Comparison of ENCODE assay signal across 8 mouse cellular contexts in genomic region chr16:14371367-14371766, GRCm38 (mm10). TPM values are rescaled to one million over a fixed set of nuclear protein-coding genes. Genes with fewer than 3 reads are reported as not detected.
A peak's percentile ranks its signal among the peaks of the same experiment; 100 is the strongest.
DNase-seq lines count a peak whose midpoint lies in the region; ATAC-seq and TF ChIP-seq lines count a peak whose summit lies in the region.

No protein-coding gene starts in this region.

- H3K27me3 ChIP-seq in midbrain, postnatal 0 days (ENCODE audit: insufficient read depth, low read length) = no peaks in the 10 kb centered on the region
- H3K27me3 ChIP-seq in midbrain, embryonic 10.5 days (ENCODE audit: low read depth, poor library complexity, severe bottlenecking) = no peaks in the 10 kb centered on the region

- H3K36me3 ChIP-seq in midbrain, postnatal 0 days (ENCODE audit: insufficient read depth, low read length) = no peaks in the 10 kb centered on the region
- no peaks in the 10 kb centered on the region for H3K36me3 ChIP-seq in midbrain, embryonic 10.5 days

- peak; percentile 97 for ATAC-seq in frontal cortex, adult (ENCODE audit: low TSS enrichment)
- no peak for ATAC-seq in midbrain, postnatal 0 days (ENCODE audit: low FRiP score)

- WGBS in midbrain, postnatal 0 days = 87% methylated on average over 1 of the region's 1 CpGs
- WGBS in midbrain, embryonic 10.5 days = 92% methylated on average over 1 of the region's 1 CpGs

- DNase-seq in frontal cortex, postnatal 25 days (ENCODE audit: low spot score in 2 of 2) = no peak
- DNase-seq in midbrain, postnatal 0 days (ENCODE audit: low spot score) = peak; percentile 15
- no peak for DNase-seq in midbrain, embryonic 10.5 days (ENCODE audit: low spot score)
- DNase-seq in layer of hippocampus, adult 8-10 months (ENCODE audit: low spot score in 2 of 2) = peak; percentile 48 to 64
- DNase-seq in skeletal muscle tissue, adult 2 months (ENCODE audit: low read depth, low spot score) = peak; percentile 82
- DNase-seq in urinary bladder, postnatal 25 days (ENCODE audit: low spot score) = no peak
- DNase-seq in embryo, embryonic 9.5 days (ENCODE audit: extremely low spot score) = no peak

- no peak overlapping the region for H3K4me3 ChIP-seq in midbrain, postnatal 0 days (ENCODE audit: low read depth, low read length)
- no peak overlapping the region for H3K4me3 ChIP-seq in midbrain, embryonic 10.5 days

- no peaks in the 10 kb centered on the region for H3K4me1 ChIP-seq in midbrain, postnatal 0 days (ENCODE audit: insufficient read depth, low read length)
- H3K4me1 ChIP-seq in midbrain, embryonic 10.5 days = no peaks in the 10 kb centered on the region; the same call in 1 of the 2 replicates

- no peak overlapping the region for H3K9ac ChIP-seq in midbrain, postnatal 0 days (replicated peaks; ENCODE audit: low read length, poor library complexity, severe bottlenecking)

- no peak for TF ChIP-seq CTCF in midbrain, postnatal 0 days (IDR thresholded peaks at IDR 0.05)

- no peaks in the 10 kb centered on the region for H3K9me3 ChIP-seq in midbrain, postnatal 0 days (ENCODE audit: low read length)
- no peaks in the 10 kb centered on the region for H3K9me3 ChIP-seq in midbrain, embryonic 10.5 days (replicated peaks)

- no peak overlapping the region for H3K27ac ChIP-seq in midbrain, postnatal 0 days (ENCODE audit: low read depth, low read length)
- H3K27ac ChIP-seq in midbrain, embryonic 10.5 days (replicated peaks) = no peak overlapping the region

- no peak overlapping the region for H3K4me2 ChIP-seq in midbrain, postnatal 0 days (ENCODE audit: low read depth, low read length, poor library complexity, severe bottlenecking)

RNA-seq across cellular contexts. Expression of gene Abcc1, which starts 10.0 kb away (rescaled TPM):
- 11.9 and 14.7 TPM in 2 replicates for total RNA-seq in midbrain, postnatal 0 days (2014; rRNA removed)
- polyA plus RNA-seq in midbrain, postnatal 0 days (2015; fragmentation: Nextera tagmentation; extraction: Ambion mirVana) = 5.9 and 7.5 TPM in 2 replicates
- 7.1 and 8.2 TPM in 2 replicates for polyA plus RNA-seq in midbrain, embryonic 10.5 days (2016; fragmentation: Nextera tagmentation; extraction: Ambion mirVana)
- total RNA-seq in layer of hippocampus, adult 8-10 months (2022) = 10 to 100 TPM; 16.3 to 20.3 (median 19.2) TPM

RNA-seq across cellular contexts. Expression of gene Fopnl, which starts 54.2 kb away (rescaled TPM):
- 114 and 124 TPM in 2 replicates for total RNA-seq in midbrain, postnatal 0 days (2014; rRNA removed)
- polyA plus RNA-seq in midbrain, postnatal 0 days (2015; fragmentation: Nextera tagmentation; extraction: Ambion mirVana) = 212 and 217 TPM in 2 replicates
- 143 and 169 TPM in 2 replicates for polyA plus RNA-seq in midbrain, embryonic 10.5 days (2016; fragmentation: Nextera tagmentation; extraction: Ambion mirVana)
- 10 to 100 TPM; 46.0 to 50.2 (median 48.7) TPM for total RNA-seq in layer of hippocampus, adult 8-10 months (2022)

Comparison
In these comparisons a context has a peak if more than half of its experiments do, and no peak if none do; other contexts are left out.
1. DNase-seq: peak in midbrain, postnatal 0 days (single experiment), layer of hippocampus, adult 8-10 months (2 of 2) and skeletal muscle tissue, adult 2 months (single experiment); none in frontal cortex, postnatal 25 days (0 of 2), midbrain, embryonic 10.5 days (single experiment), urinary bladder, postnatal 25 days (single experiment) and embryo, embryonic 9.5 days (single experiment).